Mouse (Mus musculus) liver, adult 2 months (tissue): ENCODE measurements at regions not wholly inside any gene's neighbourhood (a gene's known extent, or its start where the extent isn't known, plus 50 kb on each side); places are given as distances from the start of the nearest gene placed in this dataset.

Experiments used
- DNase-seq: peaks from one replicate; pipeline ENCODE4 v3.0.0-alpha.2; 2011; ENCODE audit warnings: low read depth, low spot score; ENCODE audit errors: extremely low read depth
- H3K27ac ChIP-seq: fragments of 200-500 bp; replicated peaks from 2 replicates; pipeline ENCODE4 v1.5.1; 2012; ENCODE audit warnings: low read depth, mild to moderate bottlenecking, control low read depth, inconsistent platforms, low read length; ENCODE audit not compliant: insufficient read depth
- H3K27me3 ChIP-seq: fragments of 200-500 bp; 2 replicates; pipeline ENCODE4 v1.6.1; 2012; ENCODE audit warnings: mild to moderate bottlenecking, moderate library complexity, low read length, inconsistent platforms; ENCODE audit not compliant: control insufficient read depth, insufficient read depth
- H3K36me3 ChIP-seq: fragments of 200-500 bp; 2 replicates; pipeline ENCODE4 v1.6.1; 2012; ENCODE audit warnings: low read length, inconsistent platforms; ENCODE audit not compliant: control insufficient read depth, insufficient read depth
- H3K4me1 ChIP-seq: fragments of 200-500 bp; 2 replicates; pipeline ENCODE4 v1.6.1; 2011; ENCODE audit warnings: low read length; ENCODE audit not compliant: control insufficient read depth, insufficient read depth
- H3K4me3 ChIP-seq: fragments of 200-500 bp; 2 replicates; pipeline ENCODE4 v1.5.1; 2011; ENCODE audit warnings: low read depth, mild to moderate bottlenecking, control low read depth, low read length, moderate library complexity; ENCODE audit not compliant: insufficient read depth
- H3K79me2 ChIP-seq: fragments of 200-500 bp; 2 replicates; pipeline ENCODE4 v1.6.1; 2012; ENCODE audit warnings: inconsistent platforms, mild to moderate bottlenecking, low read length, moderate library complexity; ENCODE audit not compliant: control insufficient read depth, insufficient read depth
- H3K9ac ChIP-seq: fragments of 200-500 bp; 2 replicates; pipeline ENCODE4 v1.6.1; 2012; ENCODE audit warnings: low read depth, mild to moderate bottlenecking, control low read depth, inconsistent platforms, low read length
- CTCF ChIP-seq: fragments of 200-500 bp; IDR thresholded peaks from 2 replicates; pipeline ENCODE4 v1.5.1; 2011; ENCODE audit warnings: low read depth, low read length, control low read depth
- POLR2A ChIP-seq: fragments of 200-500 bp; IDR thresholded peaks from 2 replicates; pipeline ENCODE4 v1.6.1; 2011; ENCODE audit warnings: low read length, control low read depth; ENCODE audit not compliant: insufficient read depth; ENCODE audit errors: extremely low read depth
- WGBS: fragments of 180-500 bp; shearing (Covaris S2); methylation state at CpG from one replicate; pipeline ENCODE4 v1.1.7; 2018; 5-methylcytosine and 5-hydroxymethylcytosine counted together

- Histone ChIP-seq H3K4me1 (no peaks in the 10 kb centered on the region), H3K9ac (no peak overlapping the region), H3K79me2 (no peaks in the 10 kb centered on the region), H3K27ac (no peak overlapping the region), H3K27me3 (no peaks in the 10 kb centered on the region), H3K4me3 (no peak overlapping the region), H3K36me3 (no peaks in the 10 kb centered on the region)
- TF ChIP-seq CTCF: no peak
- TF ChIP-seq POLR2A: no peak
- WGBS: 49% methylated on average over 3 of the region's 3 CpGs
- DNase-seq: no peak
Measured at GRCm38 (mm10) chr14:67153621-67154020, 1144.6 kb upstream of the Gulo start.

- WGBS: 51% methylated on average over 7 of the region's 7 CpGs
- Histone ChIP-seq H3K9ac (no peak overlapping the region), H3K79me2 (no peaks in the 10 kb centered on the region), H3K4me1 (no peaks in the 10 kb centered on the region), H3K27ac (no peak overlapping the region), H3K4me3 (no peak overlapping the region), H3K36me3 (no peaks in the 10 kb centered on the region), H3K27me3 (no peaks in the 10 kb centered on the region)
- TF ChIP-seq POLR2A (no peak), CTCF (peak; percentile 28)
- no peak for DNase-seq
Measured at GRCm38 (mm10) chr14:67149961-67150471, 1141.0 kb upstream of the Gulo start.

DNA sequence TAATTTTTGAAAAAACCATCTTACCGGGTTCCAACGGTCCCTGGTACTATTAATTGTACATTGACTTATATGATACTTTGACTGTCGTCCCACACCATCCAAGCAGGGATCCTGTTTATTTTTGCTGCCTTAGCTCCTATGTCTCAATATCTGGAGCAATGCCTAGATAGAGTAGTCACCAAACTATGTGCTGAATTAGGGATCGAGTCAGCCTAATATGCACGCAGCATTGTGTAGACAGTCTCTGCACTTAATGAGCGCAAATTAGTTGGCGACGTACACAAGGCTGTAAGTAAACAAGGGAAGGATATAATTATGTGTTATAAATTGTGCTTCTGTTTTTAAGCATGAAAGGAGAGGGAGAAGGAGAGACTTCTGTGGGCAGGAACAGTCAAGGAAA lies 1140.1 kb upstream of the Gulo start:
- DNase-seq: no peak
- no peak overlapping the region for H3K27ac ChIP-seq
- no peaks in the 10 kb centered on the region for H3K4me1 ChIP-seq
- no peak overlapping the region for H3K4me3 ChIP-seq
- TF ChIP-seq POLR2A: no peak
- no peaks in the 10 kb centered on the region for H3K36me3 ChIP-seq
- H3K79me2 ChIP-seq: no peaks in the 10 kb centered on the region
- no peaks in the 10 kb centered on the region for H3K27me3 ChIP-seq
- no peak overlapping the region for H3K9ac ChIP-seq
- 88% methylated on average over 8 of the region's 8 CpGs for WGBS

DNA sequence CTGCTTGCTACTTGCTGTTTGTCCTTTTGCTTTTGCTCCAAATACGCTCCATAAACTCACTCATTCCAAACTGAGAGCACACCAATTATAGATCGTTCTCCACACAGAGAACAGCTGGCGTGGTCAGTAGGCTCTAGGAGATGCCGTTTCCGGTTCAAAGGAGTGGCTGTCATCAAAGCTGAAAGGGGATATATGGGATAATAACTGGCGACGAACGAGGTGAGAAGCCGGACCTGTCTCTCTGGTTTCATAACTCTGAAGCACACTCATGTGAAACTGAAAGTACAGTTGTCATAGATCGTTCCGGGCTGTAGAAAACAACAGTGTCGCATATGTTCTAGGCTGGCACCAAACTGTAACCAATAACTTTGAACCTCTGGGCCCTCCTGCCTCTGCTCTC lies 1137.6 kb upstream of the Gulo start:
- Histone ChIP-seq H3K27me3 (no peaks in the 10 kb centered on the region), H3K4me3 (no peak overlapping the region), H3K4me1 (no peaks in the 10 kb centered on the region), H3K9ac (no peak overlapping the region), H3K36me3 (no peaks in the 10 kb centered on the region), H3K79me2 (no peaks in the 10 kb centered on the region), H3K27ac (no peak overlapping the region)
- no peak for DNase-seq
- WGBS: 89% methylated on average over 12 of the region's 12 CpGs
- TF ChIP-seq CTCF (no peak), POLR2A (no peak)

DNA sequence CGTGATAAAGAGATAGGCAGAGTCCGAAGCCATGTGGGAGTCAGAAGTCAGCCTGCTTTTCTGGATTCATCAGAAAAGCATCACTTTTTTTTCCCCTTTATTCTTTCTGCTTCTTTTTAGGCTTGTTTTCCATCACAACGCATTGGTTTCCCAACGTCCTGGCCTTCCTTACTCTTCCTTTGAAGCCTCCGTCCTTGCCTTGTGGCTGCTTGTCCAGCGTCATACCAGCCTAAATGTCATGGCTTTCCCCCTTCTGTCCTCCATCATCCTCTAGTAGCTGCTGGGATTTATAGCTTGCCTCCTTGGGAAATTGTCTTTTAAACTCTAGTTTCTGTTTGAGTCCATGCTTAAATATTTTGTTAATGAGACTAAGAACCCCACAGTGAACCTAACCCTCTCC lies 1136.0 kb upstream of the Gulo start:
- TF ChIP-seq CTCF (no peak), POLR2A (no peak)
- Histone ChIP-seq H3K27me3 (no peaks in the 10 kb centered on the region), H3K27ac (no peak overlapping the region), H3K36me3 (no peaks in the 10 kb centered on the region), H3K4me1 (no peaks in the 10 kb centered on the region), H3K9ac (no peak overlapping the region), H3K79me2 (no peaks in the 10 kb centered on the region), H3K4me3 (no peak overlapping the region)
- DNase-seq: no peak
- WGBS: 89% methylated on average over 6 of the region's 6 CpGs

DNA sequence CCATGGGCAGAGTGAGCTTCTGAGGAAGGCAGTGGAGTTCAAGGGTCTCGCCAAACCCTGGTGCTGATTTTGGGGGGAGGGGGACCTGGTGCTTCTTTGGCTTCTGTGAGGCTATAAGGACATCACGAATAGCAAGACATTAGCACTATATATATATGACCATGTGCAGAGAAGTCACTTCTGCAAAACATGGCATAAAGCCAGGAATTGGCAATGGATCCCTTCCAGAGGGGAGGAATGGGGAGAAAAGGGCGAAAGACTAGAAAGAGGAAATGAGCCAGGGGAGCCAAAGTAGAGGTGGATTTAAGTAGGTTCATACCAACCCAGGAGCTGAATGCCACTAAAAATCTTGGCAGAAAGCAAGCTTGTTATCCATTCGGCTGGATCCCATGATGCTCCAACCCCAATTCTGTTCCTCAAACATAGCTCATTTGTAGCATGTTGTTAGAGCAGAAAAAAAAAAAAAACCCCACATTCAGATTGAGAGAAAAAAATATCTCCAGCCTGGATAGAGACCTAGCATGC lies 1135.5 kb upstream of the Gulo start:
- WGBS: 79% methylated on average over 4 of the region's 4 CpGs
- H3K36me3 ChIP-seq: no peaks in the 10 kb centered on the region
- TF ChIP-seq POLR2A (no peak), CTCF (no peak)

More for the DNA sequence above, 1135.5 kb upstream of the Gulo start:
- Histone ChIP-seq H3K4me1 (no peaks in the 10 kb centered on the region), H3K79me2 (no peaks in the 10 kb centered on the region), H3K27ac (no peak overlapping the region), H3K27me3 (no peaks in the 10 kb centered on the region), H3K4me3 (no peak overlapping the region), H3K9ac (no peak overlapping the region)
- DNase-seq: no peak
